Mouse (Mus musculus) left cerebral cortex, adult 9 months (tissue): ENCODE measurements around the gene 4930548H24Rik.
A peak's percentile ranks its signal among the peaks of the same experiment; 100 is the strongest.
"Not testable (repeated sequence)": the region's sequence is repeated elsewhere in the genome, so short reads cannot be mapped to it uniquely, and the experiment has no call there.

Experiments used
- DNase-seq, 2 experiments: peaks; one replicate each; pipeline ENCODE4 v3.0.0; 2022; ENCODE audit warnings: low spot score in 2 of 2

The 4930548H24Rik gene

DNA sequence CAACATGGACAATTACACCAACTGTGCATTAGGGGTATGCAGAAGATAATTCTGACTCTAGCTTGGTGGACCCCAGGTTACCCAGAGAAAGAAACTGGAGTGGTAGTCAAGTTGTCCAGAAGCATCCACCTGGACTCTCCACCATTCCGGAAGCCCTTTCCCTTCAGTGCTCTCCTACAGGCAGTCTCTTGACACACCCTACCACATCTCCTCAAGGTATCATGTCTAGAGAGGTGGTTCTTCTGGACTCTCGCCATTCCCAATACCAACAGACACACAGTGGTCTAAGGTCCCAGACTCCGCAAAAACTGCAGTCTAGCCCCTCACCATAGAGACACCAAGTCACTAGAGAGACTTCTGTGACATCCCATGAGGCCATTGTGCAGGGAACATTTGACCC, at the start of gene 4930548H24Rik:
TSS of gene 4930548H24Rik (plus strand) at position 301 of the 400 bp plus-strand sequence.
- no peak for DNase-seq

DNA sequence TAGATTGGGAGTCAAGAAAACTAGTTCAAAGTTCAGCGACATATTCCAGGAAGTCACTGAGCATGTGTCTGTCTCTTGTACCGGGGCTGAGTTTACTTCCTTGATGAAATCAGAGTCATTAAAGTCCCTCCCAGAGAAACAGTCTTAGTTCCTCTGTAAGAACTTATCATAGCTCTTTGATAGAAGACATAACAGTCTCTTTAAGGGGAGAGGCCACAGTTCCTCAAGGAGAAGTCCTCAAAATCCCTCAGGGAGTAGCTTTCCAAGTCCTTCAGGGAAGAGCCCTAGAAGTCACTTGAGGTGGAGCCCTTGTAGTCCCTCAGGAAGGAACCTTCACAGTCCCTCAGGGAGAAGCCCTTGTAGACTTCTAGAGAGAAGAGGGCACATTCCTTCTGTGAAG, 34.2 kb upstream of the 4930548H24Rik start:
- no peak for DNase-seq

DNA sequence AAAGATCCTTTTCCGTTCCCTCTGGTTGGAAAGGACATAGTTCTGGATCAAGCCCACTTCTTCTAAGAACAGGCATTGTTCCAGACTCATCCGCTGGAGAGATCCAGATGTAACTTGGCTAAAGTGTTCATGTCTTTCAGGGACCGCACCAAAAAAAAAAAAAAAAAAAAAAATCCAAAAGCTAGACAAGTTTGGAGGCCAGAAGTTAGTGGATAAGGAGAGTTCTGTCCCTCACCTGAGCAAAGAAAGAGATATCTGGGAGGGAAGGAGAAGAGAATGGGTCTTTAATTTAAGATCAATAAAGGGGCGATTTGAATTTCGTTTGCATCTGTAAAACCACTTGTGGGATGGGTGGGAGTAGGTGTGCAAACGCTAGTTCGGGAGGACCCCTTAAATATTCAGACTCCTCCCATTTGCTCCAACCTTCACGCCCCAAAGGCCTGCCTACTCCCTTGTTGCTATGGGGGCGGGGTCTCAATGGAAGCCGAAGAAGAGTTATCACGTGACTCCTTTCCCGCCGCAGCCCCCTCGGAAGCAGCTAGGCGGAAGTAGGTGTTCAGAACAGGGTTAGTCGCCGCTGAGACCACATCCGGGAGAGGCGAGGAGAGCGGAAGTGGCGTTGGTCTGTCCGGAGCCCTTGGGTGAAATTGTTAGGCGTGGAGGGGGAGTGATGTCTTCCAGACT, 33.5 kb upstream of the 4930548H24Rik start, which contains the start of gene Zfp512:
TSS of gene Zfp512 (plus strand) at position 554 of the 684 bp plus-strand sequence.
- peak; percentile 91 to 94 for DNase-seq

DNA sequence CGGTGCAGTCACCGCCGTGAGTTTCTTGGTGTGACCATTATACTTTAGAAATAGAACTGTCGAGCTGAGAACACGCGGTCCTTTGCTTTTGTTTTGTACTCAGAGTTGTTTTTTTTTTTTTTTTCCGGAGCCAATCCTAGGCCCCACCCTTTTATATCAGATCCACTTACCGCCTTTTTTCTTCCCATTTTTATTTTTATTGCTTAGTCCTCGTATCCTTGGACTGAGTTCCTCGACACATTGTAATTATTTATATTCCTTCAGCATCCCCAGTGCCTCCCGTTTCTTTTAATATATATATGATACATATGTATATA, 33.0 kb upstream of the 4930548H24Rik start:
- DNase-seq: no peak

DNA sequence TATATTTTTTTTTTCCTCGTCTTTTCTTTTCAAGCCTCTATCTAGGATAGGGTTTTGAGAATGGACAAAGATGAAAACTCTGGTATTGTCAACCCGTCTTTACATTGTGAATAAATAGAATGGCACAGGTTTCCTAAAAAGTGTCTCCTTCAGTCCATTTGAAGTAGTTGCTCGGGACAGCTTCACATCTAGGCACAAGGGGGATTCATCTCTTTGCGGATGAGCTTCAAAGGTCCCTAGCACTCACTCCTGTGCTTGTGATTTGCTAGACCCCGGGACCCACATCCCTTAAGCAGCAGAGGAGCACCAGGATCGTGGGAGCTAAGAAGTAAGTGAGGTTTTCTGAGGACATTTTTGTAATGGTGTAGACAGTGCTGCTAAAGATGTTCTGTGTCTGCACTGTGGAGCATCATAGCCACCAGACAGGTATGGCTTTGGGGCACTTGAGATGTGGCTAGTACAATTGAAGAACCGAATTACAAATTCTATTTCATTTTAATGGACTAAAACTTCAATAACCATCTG, 32.6 kb upstream of the 4930548H24Rik start:
- DNase-seq: no peak

DNA sequence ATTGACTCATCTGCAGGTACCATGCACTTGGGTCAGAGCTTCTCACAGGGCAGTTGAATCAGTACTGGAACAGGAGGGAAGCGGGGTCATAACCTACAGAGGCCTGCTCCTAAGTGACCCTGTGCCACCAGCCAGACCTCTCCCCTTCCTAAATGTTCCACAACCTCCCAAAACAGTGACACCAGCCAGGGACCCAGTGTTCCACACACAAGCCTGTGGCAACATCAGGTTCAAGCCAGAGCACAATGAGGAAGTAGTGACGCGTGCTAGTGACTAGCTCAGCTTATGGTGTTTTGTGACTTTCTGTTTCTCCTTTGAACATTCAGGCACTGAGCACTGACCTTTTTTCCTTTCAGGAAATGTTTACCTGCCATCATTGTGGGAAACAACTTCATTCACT, 17.7 kb upstream of the 4930548H24Rik start:
- no peak for DNase-seq

DNA sequence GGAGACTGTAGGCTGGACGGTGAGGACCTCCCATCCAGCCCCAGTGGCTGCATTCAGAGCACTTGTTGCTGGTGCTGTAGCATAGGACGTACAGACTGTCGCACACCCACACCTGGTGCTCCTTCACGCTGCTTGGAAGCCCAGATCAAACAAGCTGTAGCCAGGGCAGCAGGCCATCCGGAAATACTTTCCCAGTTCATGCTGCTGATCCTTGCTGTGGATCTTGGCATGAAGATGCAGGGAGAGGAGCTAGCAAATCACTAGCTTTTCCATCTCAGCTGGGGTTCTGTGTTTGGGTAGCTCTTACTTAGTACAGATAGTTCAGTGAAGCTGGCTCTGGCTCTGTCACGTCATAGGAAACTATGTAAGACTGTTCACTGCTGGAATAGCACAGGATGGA, 15.8 kb upstream of the 4930548H24Rik start:
- DNase-seq: no peak

DNA sequence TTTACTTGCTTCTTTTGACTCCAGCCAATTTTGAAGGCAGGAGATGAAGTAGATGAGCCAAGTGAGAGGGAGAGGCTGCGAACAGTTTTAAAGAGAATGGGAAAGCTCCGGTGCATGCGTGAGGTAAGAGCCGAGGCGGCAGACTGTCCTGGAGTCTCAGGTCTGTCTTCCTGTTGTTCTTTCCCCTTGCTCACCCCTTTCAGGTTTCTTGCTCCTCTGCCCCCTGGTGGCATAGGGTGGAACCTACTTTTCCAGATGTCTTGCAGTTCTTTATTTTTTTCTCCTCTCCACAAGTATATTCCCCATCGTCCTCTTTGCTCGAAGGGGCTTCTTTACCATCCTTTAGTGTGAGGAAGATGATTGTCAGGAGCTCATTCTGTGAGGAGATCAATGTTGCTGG, 15.2 kb upstream of the 4930548H24Rik start:
- DNase-seq: peak in 1 of 2 experiments; percentile 42

DNA sequence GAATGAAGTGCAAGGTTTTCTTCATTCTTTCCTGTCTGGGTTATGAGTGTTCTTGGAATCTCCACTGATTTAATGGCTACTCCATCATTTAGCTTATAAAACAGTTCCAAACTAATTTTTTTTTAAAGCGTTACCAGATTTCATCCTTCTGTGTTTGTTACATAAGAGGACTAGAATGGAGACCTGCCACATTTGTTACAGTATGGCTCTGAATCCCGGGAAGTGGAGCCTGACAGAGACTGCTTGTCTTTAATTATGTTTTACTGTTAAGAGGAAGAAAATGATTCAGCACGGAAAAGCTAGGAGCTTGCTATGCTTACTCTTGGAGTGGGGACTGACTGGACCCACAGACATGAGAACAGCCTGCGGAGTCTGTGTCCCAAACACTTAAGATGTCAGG, 5.0 kb upstream of the 4930548H24Rik start:
- DNase-seq: no peak

DNA sequence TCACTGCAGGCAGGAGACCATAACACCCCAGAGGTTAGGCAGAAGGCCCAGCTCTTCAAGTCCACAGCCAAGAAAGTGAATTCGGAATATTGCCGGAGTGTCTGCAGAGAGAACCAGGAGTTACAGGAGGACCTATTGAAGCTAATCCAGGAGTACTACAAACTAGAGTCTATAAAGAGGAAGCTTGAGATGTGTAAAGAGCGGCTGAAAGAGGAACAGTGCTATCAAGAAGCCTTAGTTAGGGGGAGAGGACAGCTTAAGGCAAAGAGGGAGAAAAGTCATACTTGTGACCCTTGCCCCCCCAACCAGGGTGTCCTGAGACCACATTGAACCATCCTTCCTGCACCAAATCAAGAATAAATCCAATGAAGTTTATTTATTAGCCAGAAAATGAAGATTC, 2.3 kb downstream of the 4930548H24Rik start:
- no peak for DNase-seq

DNA sequence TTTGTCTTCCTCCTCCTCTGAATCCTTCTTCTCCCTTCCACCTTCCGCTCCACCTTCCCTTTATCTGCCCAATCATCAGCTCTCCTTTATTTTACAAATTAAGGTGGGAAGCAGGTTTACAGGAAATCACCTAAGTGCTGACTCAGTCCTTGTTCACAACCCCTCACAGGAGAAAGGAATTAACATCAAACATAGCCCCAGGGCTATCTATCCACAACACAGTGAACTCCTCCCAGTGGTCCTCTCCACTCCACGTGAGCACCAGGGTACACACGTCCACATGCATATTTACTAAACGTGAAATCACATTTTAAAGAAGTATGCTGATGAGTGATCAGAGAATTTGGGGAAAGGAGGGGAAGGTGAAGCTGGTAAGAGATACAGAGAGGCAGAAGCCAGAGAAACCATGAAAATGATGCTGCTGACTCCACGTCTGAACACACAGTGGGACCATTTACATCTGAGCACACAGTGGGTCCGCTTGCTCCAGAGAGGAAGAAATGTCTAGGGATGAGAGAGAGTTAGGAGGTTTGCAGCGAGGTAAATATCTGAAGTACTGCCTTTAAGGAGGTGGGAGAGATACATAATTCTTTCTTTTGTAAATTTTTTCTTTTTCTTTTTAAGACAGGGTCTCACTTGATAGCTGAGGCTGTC, 3.7 kb downstream of the 4930548H24Rik start:
- DNase-seq: no peak

DNA sequence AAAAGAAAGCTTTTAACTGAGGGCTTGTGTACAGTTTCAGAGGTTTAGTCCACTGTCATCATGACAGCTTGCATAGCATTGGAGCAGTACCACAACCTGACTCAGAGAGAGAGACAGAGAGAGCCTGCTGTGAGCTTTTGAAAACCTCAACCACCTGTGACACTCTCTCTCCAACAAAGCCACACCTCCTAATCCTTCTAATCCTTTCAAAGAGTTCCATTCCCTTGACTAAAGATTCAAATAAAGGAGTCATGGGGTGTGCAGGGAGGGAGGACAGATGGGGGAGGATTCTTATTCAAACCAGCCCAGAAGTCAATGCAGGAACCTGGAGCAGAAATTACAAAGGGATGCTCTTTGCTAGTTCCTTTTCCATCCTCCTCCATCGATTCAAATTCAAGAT, 6.5 kb downstream of the 4930548H24Rik start:
- DNase-seq: no peak

DNA sequence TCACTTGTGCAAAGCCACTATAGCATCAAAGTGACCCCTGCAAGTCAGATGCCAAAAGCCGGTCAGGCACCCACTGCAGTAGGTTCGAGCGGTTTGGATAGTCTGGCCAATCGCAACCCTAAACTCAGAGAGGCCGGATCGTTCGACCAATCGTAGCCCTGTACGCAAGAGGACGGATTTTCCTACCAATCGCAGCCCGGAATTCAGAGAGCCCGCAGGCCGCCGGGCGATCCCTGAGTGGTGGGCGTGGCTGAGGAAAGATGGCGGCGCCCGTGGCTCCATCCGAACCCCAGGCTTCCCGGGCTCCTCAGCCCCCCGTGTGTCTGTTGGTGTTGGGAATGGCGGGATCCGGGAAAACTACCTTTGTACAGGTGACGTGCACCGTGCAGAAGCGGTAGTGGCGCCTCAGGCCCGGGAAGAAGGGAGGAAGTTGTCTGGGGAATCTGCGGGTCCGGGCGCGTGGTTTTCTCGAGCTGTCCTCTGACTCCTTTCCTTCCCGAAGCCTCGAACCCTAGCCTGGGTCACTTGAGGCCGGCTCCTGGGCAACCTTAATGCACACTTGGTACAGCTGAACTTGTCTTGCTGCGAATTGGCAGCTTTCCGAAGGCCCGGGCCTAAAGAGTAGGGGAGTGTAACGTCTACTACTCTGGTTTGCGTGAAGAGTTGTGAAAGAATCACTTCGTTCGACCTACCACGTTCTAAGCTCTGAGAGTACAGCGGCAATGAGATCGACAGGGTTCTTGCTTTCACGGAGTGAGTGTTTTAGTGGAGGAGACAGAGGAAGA, 9.2 kb downstream of the 4930548H24Rik start, which contains the start of gene Gpn1:
TSS of gene Gpn1 (plus strand) at position 229 of the 785 bp plus-strand sequence.
- peak; percentile 77 to 94 for DNase-seq

DNA sequence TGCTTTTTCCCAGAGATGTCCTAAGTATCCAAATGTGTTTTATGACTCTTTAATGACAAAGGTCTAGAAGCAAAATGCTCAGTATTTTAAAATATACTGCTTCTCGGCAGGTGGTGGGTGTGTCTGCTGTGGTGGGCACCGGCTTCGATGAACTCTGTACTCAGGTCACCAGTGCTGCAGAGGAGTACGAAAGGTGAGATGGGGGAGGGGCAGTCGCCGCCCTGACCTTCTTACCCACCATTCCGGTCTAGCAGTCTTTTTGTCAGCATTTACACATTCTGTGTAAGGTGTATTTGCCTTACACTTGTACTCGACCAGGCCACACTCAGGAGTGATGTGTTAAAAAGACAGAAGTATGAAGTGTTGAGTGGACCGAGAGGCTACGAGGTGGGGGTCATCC, 19.3 kb downstream of the 4930548H24Rik start:
- DNase-seq: no peak

DNA sequence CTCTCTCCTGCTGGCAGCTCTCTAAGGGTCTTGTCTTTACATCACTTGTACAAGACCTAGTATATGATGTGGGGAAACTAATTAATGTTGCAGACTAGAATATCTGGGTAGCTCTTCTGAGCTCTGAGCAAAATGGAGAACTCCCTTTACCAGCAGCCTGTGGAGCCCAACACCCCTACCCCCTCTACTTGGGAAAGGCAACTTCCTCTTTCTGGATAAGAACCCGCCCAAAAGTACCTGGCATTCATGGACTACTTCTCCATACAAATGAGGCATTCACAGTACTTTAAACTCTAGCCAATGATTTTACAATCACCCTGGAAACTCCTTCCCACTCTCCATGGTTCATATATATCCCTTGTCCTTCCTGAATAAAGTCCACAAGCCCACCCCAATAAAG, 26.9 kb downstream of the 4930548H24Rik start:
- DNase-seq: no peak

DNA sequence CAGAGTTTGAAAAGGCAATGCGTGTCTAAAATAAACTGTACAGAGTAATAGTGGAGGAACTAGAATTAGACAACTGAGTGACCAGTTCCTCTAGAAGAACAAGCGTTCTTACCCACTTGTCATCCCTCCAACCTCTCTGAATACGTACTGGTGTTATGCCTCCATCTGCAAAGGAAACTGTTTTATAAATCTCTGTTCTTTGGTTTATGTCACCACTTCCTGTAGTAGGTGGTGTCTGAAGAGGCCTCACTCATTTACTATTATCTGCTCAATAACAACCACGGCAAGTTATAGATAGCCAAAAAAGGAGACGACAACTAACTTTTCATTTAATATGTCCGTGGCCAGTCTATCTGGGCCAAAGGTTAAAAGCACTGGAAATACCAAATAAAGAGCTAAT, 35.0 kb downstream of the 4930548H24Rik start:
- no peak for DNase-seq

DNA sequence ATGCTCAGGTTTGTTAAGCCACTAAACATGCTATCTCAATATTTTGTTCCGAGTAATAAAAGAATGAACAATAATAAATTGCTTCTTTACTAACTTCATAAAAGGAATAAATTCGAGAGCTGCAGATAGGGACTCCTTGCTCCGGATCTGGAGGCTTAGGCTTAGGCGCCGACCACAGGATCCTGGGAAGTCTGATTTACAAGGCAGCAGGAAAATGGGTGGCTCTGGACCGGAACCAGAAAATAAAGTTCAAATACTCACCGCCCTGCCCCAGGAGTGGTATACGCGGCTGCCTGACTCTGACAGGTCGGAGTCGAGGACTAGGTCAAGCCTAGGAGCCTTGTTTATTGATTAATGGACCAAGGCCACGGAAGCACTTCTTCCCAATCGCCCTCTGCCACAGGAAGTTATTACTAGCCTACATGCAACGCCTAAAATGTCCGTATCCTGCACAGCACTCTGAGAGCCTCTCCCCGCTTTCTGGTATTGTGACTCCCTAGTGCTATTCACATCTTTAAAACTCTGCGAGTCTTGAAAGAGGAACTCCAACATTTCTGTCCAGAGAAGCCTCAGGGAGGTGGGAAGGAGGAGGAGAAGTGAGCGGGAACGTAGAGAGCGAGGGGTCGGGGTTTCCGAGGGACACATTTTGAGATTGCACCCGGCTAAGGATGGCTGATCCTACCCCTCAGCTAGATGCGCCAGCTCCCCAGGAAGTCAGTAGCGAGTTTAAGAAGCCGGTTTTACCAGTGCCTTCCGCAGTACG, 41.0 kb downstream of the 4930548H24Rik start, which contains the start of gene Slc4a1ap:
TSS of gene Slc4a1ap (plus strand) at position 642 of the 763 bp plus-strand sequence.
- DNase-seq: peak; percentile 51 to 83

DNA sequence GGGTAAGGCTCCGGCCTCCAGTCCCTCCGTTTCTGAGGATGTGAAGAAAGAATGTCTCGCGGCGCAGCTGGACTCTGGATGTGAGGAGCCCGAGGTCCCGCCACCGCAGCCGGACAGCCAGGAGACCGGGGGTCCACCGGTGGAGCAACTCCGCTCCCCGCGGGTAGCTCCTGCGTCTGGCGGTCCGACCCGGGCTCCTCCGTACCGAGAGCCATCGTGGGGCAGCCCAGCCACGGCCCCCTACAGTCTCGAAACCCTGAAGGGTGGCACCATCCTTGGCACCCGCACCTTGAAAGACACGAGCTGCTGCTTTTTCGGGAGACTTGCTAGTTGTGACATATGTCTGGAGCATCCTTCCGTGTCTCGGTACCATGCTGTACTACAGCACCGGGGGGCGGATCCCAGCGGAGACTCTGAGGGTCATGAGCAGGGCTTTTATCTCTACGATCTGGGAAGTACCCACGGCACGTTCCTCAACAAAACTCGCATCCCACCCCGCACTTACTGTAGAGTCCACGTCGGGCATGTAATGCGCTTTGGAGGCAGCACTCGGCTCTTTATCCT, 41.7 kb downstream of the 4930548H24Rik start:
- DNase-seq: no peak

DNA sequence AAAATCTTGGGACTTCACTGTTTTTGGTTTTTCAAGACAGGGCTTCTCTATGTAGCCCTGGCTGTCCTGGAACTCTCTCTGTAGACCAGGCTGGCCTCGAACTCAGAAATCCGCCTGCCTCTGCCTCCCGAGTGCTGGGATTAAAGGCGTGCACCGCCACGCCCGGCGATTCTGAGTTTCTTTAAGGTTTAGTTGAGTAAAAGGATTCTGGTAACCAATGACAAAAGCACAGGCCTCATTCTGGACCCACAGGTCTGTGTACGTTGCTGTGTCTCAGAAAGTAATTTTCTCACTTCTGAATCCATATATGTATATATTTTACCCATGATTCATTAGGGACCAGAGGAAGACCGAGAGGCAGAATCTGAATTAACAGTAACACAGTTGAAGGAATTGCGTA, 42.2 kb downstream of the 4930548H24Rik start, which contains the start of gene Supt7l:
TSS of gene Supt7l (minus strand) at position 101 of the 400 bp plus-strand sequence.
- not testable (repeated sequence) for DNase-seq

DNA sequence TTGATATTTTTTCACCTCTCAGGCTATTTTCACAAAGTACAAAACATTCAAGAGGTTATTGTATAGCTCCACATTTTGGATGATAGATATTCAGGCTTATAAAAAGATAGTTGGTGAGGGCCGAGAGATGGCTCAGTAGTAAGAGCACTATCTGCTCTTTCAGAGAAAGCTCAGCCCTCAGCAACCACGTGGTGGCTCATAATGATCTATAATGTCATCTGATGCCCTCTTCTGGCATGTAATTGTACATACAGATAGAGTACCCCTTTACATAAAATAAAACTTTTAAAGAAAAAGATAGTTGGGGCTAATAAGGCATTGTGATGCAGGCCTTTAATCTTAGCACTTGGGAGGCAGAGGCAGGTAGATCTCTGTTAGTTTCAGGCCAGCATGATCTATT, 43.0 kb downstream of the 4930548H24Rik start:
- DNase-seq: no peak

DNA sequence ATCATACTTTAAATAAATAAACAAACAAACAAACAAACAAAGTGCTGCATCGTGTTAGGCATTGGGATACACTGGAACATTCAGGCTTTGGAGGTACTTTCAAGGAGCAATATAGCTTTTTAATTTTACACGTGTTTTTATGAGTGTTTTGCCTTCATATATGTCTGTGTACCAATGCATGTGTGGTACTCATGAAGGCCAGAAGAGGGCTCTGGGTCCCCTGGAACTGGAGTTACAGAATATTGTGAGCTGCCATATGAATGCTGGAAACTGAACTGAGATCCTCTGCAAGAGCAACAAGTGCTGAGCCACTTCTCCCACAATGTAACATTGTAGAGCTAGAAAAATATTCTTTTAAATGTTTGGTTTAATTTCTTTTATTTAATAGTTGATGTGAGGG, 49.7 kb downstream of the 4930548H24Rik start:
- DNase-seq: no peak
